In the genomic region with DNA sequence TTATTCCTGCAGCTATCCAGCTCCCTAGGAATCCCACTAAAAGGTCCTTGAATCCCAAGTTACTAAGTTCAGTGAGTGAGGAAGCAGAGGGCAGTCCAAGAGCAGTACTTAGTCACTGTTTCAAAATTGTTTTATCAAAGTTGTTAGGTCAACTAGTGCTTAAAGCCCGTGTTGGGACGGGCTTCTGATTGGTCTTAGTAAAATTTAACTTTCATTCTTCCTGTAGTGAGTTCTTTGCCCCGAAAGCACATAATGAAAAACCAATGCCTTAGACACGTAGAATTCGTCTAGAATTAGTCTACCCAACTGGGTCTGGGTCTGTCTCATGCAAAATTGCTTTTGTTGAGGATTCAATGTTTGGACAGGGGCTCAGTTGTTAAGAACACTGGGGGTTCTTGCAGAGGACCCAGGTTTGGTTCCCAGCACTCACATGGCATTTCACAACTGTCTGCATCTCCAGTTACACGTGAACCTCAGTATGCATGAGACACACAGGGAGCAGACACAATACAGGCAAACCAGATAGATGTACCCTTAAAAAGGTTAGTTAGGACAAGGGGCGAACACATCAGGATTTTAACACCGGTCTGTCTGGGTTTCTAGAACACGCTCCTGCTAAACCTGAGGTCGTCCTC, we compare ENCODE assay signal across 8 mouse cellular contexts. TPM values are rescaled to one million over a fixed set of nuclear protein-coding genes. Genes with fewer than 3 reads are reported as not detected.
DNase-seq lines count a peak whose midpoint lies in the region; ATAC-seq and TF ChIP-seq lines count a peak whose summit lies in the region.

No protein-coding gene starts in this region.

- intact Hi-C loops in heart, adult 2 months (cut with DNase I), result loop anchor here (5.0 kb wide), 1 partner anchor 883 kb away; a partner anchor contains a TSS
- intact Hi-C loops in left cerebral cortex, postnatal 4 days (cut with DNase I), result loop anchor here (10.0 kb wide), 1 partner anchor 55 kb away; no protein-coding TSS in a partner anchor

- peaks cover 5% of the 10 kb centered on the region for H3K4me1 ChIP-seq in heart, adult 2 months (ENCODE audit: control insufficient read depth, insufficient read depth, low read length)
- peaks cover 4% of the 10 kb centered on the region; the same call in 1 of the 2 replicates for H3K4me1 ChIP-seq in brown adipose tissue, adult 24 weeks (ENCODE audit: control insufficient read depth, insufficient read depth, insufficient read length, low read length)
- H3K4me1 ChIP-seq in hindbrain, embryonic 12.5 days, result peaks cover 18% of the 10 kb centered on the region
- H3K4me1 ChIP-seq in liver, postnatal 0 days (ENCODE audit: insufficient read depth), result peaks cover 22% of the 10 kb centered on the region

- no peak for TF ChIP-seq CTCF in heart, adult 2 months (IDR thresholded peaks at IDR 0.05)
- no peak for TF ChIP-seq CTCF in liver, postnatal 0 days (IDR thresholded peaks at IDR 0.05; ENCODE audit: low read depth)

- DNase-seq in heart, adult 2 months, result no peak
- no peak for DNase-seq in heart, adult 18-20 months
- DNase-seq in liver, postnatal 0 days, result no peak
- DNase-seq in left cerebral cortex, postnatal 4 days, result no peak
- DNase-seq in spleen, postnatal 36 days (ENCODE audit: low spot score in 2 of 2), result no peak
- no peak for DNase-seq in right cerebral cortex, postnatal 25 days

- TF ChIP-seq EP300 in heart, adult 2 months (IDR thresholded peaks at IDR 0.05; ENCODE audit: insufficient read depth, low read depth, low read length), result no peak
- TF ChIP-seq EP300 in liver, postnatal 0 days (IDR thresholded peaks at IDR 0.05; ENCODE audit: low read depth), result no peak

- H3K4me2 ChIP-seq in hindbrain, embryonic 12.5 days (replicated peaks), result peak overlapping the region; percentile 84
- H3K4me2 ChIP-seq in liver, postnatal 0 days (ENCODE audit: low read depth, low read length), result peak overlapping the region; percentile 84

- H3K79me2 ChIP-seq in heart, adult 2 months (replicated peaks; ENCODE audit: control insufficient read depth, insufficient read depth, low read length), result peaks cover 6% of the 10 kb centered on the region

- peak overlapping the region; percentile 59 for H3K4me3 ChIP-seq in heart, adult 2 months
- H3K4me3 ChIP-seq in brown adipose tissue, adult 24 weeks (ENCODE audit: insufficient read depth, low read depth, low read length), result peak overlapping the region; percentile 62
- peak overlapping the region; percentile 95 for H3K4me3 ChIP-seq in hindbrain, embryonic 12.5 days
- peak overlapping the region; percentile 99 for H3K4me3 ChIP-seq in liver, postnatal 0 days (ENCODE audit: low read depth, low read length)

- H3K27ac ChIP-seq in heart, adult 2 months, result peak overlapping the region; percentile 93
- H3K27ac ChIP-seq in brown adipose tissue, adult 24 weeks (replicated peaks; ENCODE audit: low read depth, low read length), result peak overlapping the region; percentile 62
- peak overlapping the region; percentile 83 for H3K27ac ChIP-seq in hindbrain, embryonic 12.5 days
- H3K27ac ChIP-seq in liver, postnatal 0 days (ENCODE audit: low read depth), result peak overlapping the region; percentile 55

- H3K36me3 ChIP-seq in heart, adult 2 months (ENCODE audit: control insufficient read depth, insufficient read depth, low read length), result peaks cover 8% of the 10 kb centered on the region; the same call in 1 of the 2 replicates
- peaks cover 12% of the 10 kb centered on the region for H3K36me3 ChIP-seq in hindbrain, embryonic 12.5 days
- no peaks in the 10 kb centered on the region; the same call in 1 of the 2 replicates for H3K36me3 ChIP-seq in liver, postnatal 0 days (replicated peaks; ENCODE audit: insufficient read depth, low read length)

- no peaks in the 10 kb centered on the region for H3K9me3 ChIP-seq in hindbrain, embryonic 12.5 days (replicated peaks)
- H3K9me3 ChIP-seq in liver, postnatal 0 days (ENCODE audit: low read length), result no peaks in the 10 kb centered on the region

- H3K27me3 ChIP-seq in heart, adult 2 months (ENCODE audit: control insufficient read depth, insufficient read depth, low read length), result no peaks in the 10 kb centered on the region
- no peaks in the 10 kb centered on the region for H3K27me3 ChIP-seq in hindbrain, embryonic 12.5 days
- no peaks in the 10 kb centered on the region for H3K27me3 ChIP-seq in liver, postnatal 0 days (ENCODE audit: insufficient read depth, low read length)

- ATAC-seq in hindbrain, embryonic 12.5 days (ENCODE audit: low FRiP score), result peak; percentile 59
- ATAC-seq in liver, postnatal 0 days, result peak; percentile 26

- 17% methylated on average over 10 of the region's 10 CpGs for WGBS in heart, adult 2 months
- WGBS in hindbrain, embryonic 12.5 days, result 24% methylated on average over 10 of the region's 10 CpGs
- 15% methylated on average over 10 of the region's 10 CpGs for WGBS in liver, postnatal 0 days (ENCODE audit: insufficient replicate concordance)

- peak overlapping the region; percentile 69 for H3K9ac ChIP-seq in heart, adult 2 months (ENCODE audit: low read depth, low read length)
- peak overlapping the region; percentile 67 for H3K9ac ChIP-seq in hindbrain, embryonic 12.5 days
- peak overlapping the region; percentile 99 for H3K9ac ChIP-seq in liver, postnatal 0 days (replicated peaks)

- TF ChIP-seq POLR2A in heart, adult 2 months (IDR thresholded peaks at IDR 0.05; ENCODE audit: insufficient read depth, low read depth, low read length), result no peak

RNA-seq across cellular contexts. Expression of a gene that starts 0.7 kb away (rescaled TPM):
- total RNA-seq in heart, adult 2 months (2021), result 10 to 100 TPM; 39.4 to 41.9 TPM
- 32.4 and 41.1 TPM in 2 replicates for polyA plus RNA-seq in heart, adult 2 months (2012; rRNA removed)
- total RNA-seq in heart, adult 18-20 months (2021), result 10 to 100 TPM; 41.2 to 42.1 TPM
- polyA plus RNA-seq in brown adipose tissue, adult 24 weeks (2012; ENCODE audit: insufficient read depth, insufficient read length, missing spikeins), result 56.3 and 74.1 TPM in 2 replicates
- polyA plus RNA-seq in hindbrain, embryonic 12.5 days (2016; fragmentation: Nextera tagmentation; extraction: Ambion mirVana), result 100 and 111 TPM in 2 replicates
- 37.6 and 40.2 TPM in 2 replicates for polyA plus RNA-seq in liver, postnatal 0 days (2015; fragmentation: Nextera tagmentation; extraction: Ambion mirVana)
- total RNA-seq in left cerebral cortex, postnatal 4 days (2021), result 10 to 100 TPM; 79.3 to 84.0 TPM
